Mouse (Mus musculus) CH12.LX (cell line): ENCODE results near the gene Cytip.

ENCODE experiments used
- CTCF ChIP-seq, 2 experiments: IDR thresholded peaks in 1 of 2; conservative IDR thresholded peaks in 1 of 2; 2 replicates each; pipeline ENCODE4 v1.5.1; 2011 to 2012; ENCODE audit warnings: low read depth in 2 of 2, low read length in 2 of 2, improper control_type of control experiment in 1 of 2, inconsistent platforms in 1 of 2, mild to moderate bottlenecking in 1 of 2, moderate library complexity in 1 of 2
- E2F4 ChIP-seq: IDR thresholded peaks from 2 replicates; pipeline ENCODE4 v1.6.1; 2011; ENCODE audit warnings: low read depth, low read length, improper control_type of control experiment; ENCODE audit not compliant: insufficient replicate concordance
- GABPA ChIP-seq: IDR thresholded peaks from 2 replicates; pipeline ENCODE4 v1.6.1; 2012; ENCODE audit warnings: low read depth, low read length, improper control_type of control experiment, inconsistent platforms; ENCODE audit not compliant: insufficient replicate concordance
- HCFC1 ChIP-seq: IDR thresholded peaks from 2 replicates; pipeline ENCODE4 v1.6.1; 2012; ENCODE audit warnings: low read depth, mild to moderate bottlenecking, inconsistent platforms, low read length, improper control_type of control experiment
- MAX ChIP-seq: IDR thresholded peaks from 2 replicates; pipeline ENCODE4 v1.6.1; 2011; ENCODE audit warnings: low read length, improper control_type of control experiment
- POLR2A ChIP-seq: IDR thresholded peaks from 2 replicates; pipeline ENCODE4 v1.6.1; 2011; ENCODE audit warnings: low read depth, mild to moderate bottlenecking, improper control_type of control experiment, low read length
- SMC3 ChIP-seq: IDR thresholded peaks from 2 replicates; pipeline ENCODE4 v1.6.1; 2011; ENCODE audit warnings: low read depth, low read length, improper control_type of control experiment

GRCm38 (mm10) chr2:58136526-58136925 is 58.8 kb downstream of the Cytip start:
- no peak for TF ChIP-seq POLR2A
- no peak for TF ChIP-seq E2F4
- no peak for TF ChIP-seq MAX
- TF ChIP-seq GABPA: no peak
- TF ChIP-seq SMC3: no peak
- no peak for TF ChIP-seq CTCF (conservative IDR thresholded peaks at IDR 0.05 in 1 of 2, IDR thresholded peaks at IDR 0.05 in 1 of 2; ENCODE audit: low read depth in 2 of 2, low read length in 2 of 2)
- no peak for TF ChIP-seq HCFC1
